In genomic region chr6:29735336-29735688, GRCm38 (mm10) we compare ENCODE assay signal across 8 mouse cellular contexts. TPM values are rescaled to one million over a fixed set of nuclear protein-coding genes. Genes with fewer than 3 reads are reported as not detected.
DNase-seq lines count a peak whose midpoint lies in the region; ATAC-seq and TF ChIP-seq lines count a peak whose summit lies in the region.

Gene Smo, plus strand, starts transcription at chr6:29735503.

- H3K27me3 ChIP-seq in neural tube, embryonic 11.5 days (ENCODE audit: control insufficient read depth, insufficient read depth, low read length) = no peaks in the 10 kb centered on the region
- no peaks in the 10 kb centered on the region for H3K27me3 ChIP-seq in embryonic facial prominence, embryonic 10.5 days (replicated peaks; ENCODE audit: low read depth, poor library complexity, severe bottlenecking)
- H3K27me3 ChIP-seq in heart, adult 2 months (ENCODE audit: control insufficient read depth, insufficient read depth, low read length) = no peaks in the 10 kb centered on the region
- no peaks in the 10 kb centered on the region for H3K27me3 ChIP-seq in liver, adult 2 months (ENCODE audit: control insufficient read depth, insufficient read depth, low read length)
- no peaks in the 10 kb centered on the region for H3K27me3 ChIP-seq in myocyte (ENCODE audit: control insufficient read depth, insufficient read depth, insufficient read length)

- H3K4me1 ChIP-seq in neural tube, embryonic 11.5 days (ENCODE audit: control insufficient read depth, insufficient read depth, low read length) = peaks cover 8% of the 10 kb centered on the region
- H3K4me1 ChIP-seq in embryonic facial prominence, embryonic 10.5 days = peaks cover 31% of the 10 kb centered on the region
- peaks cover 5% of the 10 kb centered on the region for H3K4me1 ChIP-seq in heart, adult 2 months (ENCODE audit: control insufficient read depth, insufficient read depth, low read length)
- H3K4me1 ChIP-seq in liver, adult 2 months (ENCODE audit: control insufficient read depth, insufficient read depth, low read length) = 0 out of 2 replicates have a peak, but pooled peaks cover 5% of the 10 kb centered on the region

- H3K79me2 ChIP-seq in heart, adult 2 months (replicated peaks; ENCODE audit: control insufficient read depth, insufficient read depth, low read length) = peaks cover 2% of the 10 kb centered on the region; the same call in 1 of the 2 replicates
- peaks cover 4% of the 10 kb centered on the region; the same call in 1 of the 2 replicates for H3K79me2 ChIP-seq in liver, adult 2 months (ENCODE audit: control insufficient read depth, insufficient read depth, low read length)
- H3K79me2 ChIP-seq in myocyte (ENCODE audit: control insufficient read depth, insufficient read depth) = peaks cover 33% of the 10 kb centered on the region

- TF ChIP-seq CTCF in heart, adult 2 months (IDR thresholded peaks at IDR 0.05) = no peak
- no peak for TF ChIP-seq CTCF in liver, adult 2 months (IDR thresholded peaks at IDR 0.05; ENCODE audit: low read depth, low read length)

- H3K4me3 ChIP-seq in neural tube, embryonic 11.5 days (ENCODE audit: low read depth, low read length) = peak within 1 kb of the TSS; percentile 93
- H3K4me3 ChIP-seq in embryonic facial prominence, embryonic 10.5 days = peak within 1 kb of the TSS; percentile 97
- H3K4me3 ChIP-seq in heart, adult 2 months = peak within 1 kb of the TSS; percentile 96
- peak within 1 kb of the TSS; percentile 52 for H3K4me3 ChIP-seq in liver, adult 2 months (ENCODE audit: insufficient read depth, low read depth, low read length)
- H3K4me3 ChIP-seq in myocyte = peak within 1 kb of the TSS; percentile 59

- H3K4me2 ChIP-seq in neural tube, embryonic 11.5 days (ENCODE audit: low read depth) = peak within 1 kb of the TSS; percentile 73
- H3K4me2 ChIP-seq in myocyte (ENCODE audit: low read depth) = peak within 1 kb of the TSS; percentile 94

- peak; percentile 94 for ATAC-seq in neural tube, embryonic 11.5 days (ENCODE audit: insufficient read depth, low FRiP score, low TSS enrichment)

- no peak for TF ChIP-seq EP300 in heart, adult 2 months (IDR thresholded peaks at IDR 0.05; ENCODE audit: insufficient read depth, low read depth, low read length)

- peak within 1 kb of the TSS; percentile 82 for H3ac ChIP-seq in myocyte (ENCODE audit: control insufficient read depth, insufficient read length)

- H3K9ac ChIP-seq in neural tube, embryonic 11.5 days (ENCODE audit: low read length) = peak within 1 kb of the TSS; percentile 95
- peak within 1 kb of the TSS; percentile 97 for H3K9ac ChIP-seq in heart, adult 2 months (ENCODE audit: low read depth, low read length)
- H3K9ac ChIP-seq in liver, adult 2 months (ENCODE audit: low read depth, low read length) = peak within 1 kb of the TSS; percentile 85

- intact Hi-C loops in heart, adult 2 months (cut with DNase I) = no loop called here

- WGBS in neural tube, embryonic 11.5 days = under 1% methylated on average over 24 of the region's 30 CpGs
- under 1% methylated on average over 30 of the region's 30 CpGs for WGBS in embryonic facial prominence, embryonic 10.5 days
- WGBS in heart, adult 2 months = under 1% methylated on average over 29 of the region's 30 CpGs
- under 1% methylated on average over 28 of the region's 30 CpGs for WGBS in liver, adult 2 months

- H3K36me3 ChIP-seq in neural tube, embryonic 11.5 days (ENCODE audit: control insufficient read depth, insufficient read depth, low read length) = no peaks in the 10 kb centered on the region
- peaks cover 25% of the 10 kb centered on the region for H3K36me3 ChIP-seq in embryonic facial prominence, embryonic 10.5 days (replicated peaks)
- H3K36me3 ChIP-seq in heart, adult 2 months (ENCODE audit: control insufficient read depth, insufficient read depth, low read length) = no peaks in the 10 kb centered on the region
- no peaks in the 10 kb centered on the region for H3K36me3 ChIP-seq in liver, adult 2 months (ENCODE audit: control insufficient read depth, insufficient read depth, low read length)
- no peaks in the 10 kb centered on the region for H3K36me3 ChIP-seq in myocyte (ENCODE audit: control insufficient read depth, insufficient read depth)

- peak; percentile 64; the same call in 1 of the 2 replicates for TF ChIP-seq POLR2A in heart, adult 2 months (IDR thresholded peaks at IDR 0.05; ENCODE audit: insufficient read depth, low read depth, low read length)
- 0 out of 2 replicates have a peak, but pooled peaks have one; percentile 13 for TF ChIP-seq POLR2A in liver, adult 2 months (IDR thresholded peaks at IDR 0.05; ENCODE audit: extremely low read depth, insufficient read depth, low read length)
- peak; percentile 87 for TF ChIP-seq POLR2A in myocyte (IDR thresholded peaks at IDR 0.05; ENCODE audit: insufficient read length, low read depth)

- H3K9me3 ChIP-seq in neural tube, embryonic 11.5 days (ENCODE audit: control insufficient read depth, low read length) = no peaks in the 10 kb centered on the region
- no peaks in the 10 kb centered on the region for H3K9me3 ChIP-seq in embryonic facial prominence, embryonic 10.5 days

- H3K27ac ChIP-seq in neural tube, embryonic 11.5 days (ENCODE audit: low read depth, low read length) = peak within 1 kb of the TSS; percentile 88
- H3K27ac ChIP-seq in embryonic facial prominence, embryonic 10.5 days (replicated peaks) = peak within 1 kb of the TSS; percentile 100
- peak within 1 kb of the TSS; percentile 79 for H3K27ac ChIP-seq in heart, adult 2 months
- H3K27ac ChIP-seq in liver, adult 2 months (replicated peaks; ENCODE audit: insufficient read depth, low read depth, low read length) = no peak within 1 kb of the TSS

- DNase-seq in neural tube, embryonic 11.5 days (ENCODE audit: low spot score) = peak; percentile 92
- DNase-seq in neural tube, embryonic 10.5 days (ENCODE audit: extremely low spot score, low spot score) = no peak
- DNase-seq in embryonic facial prominence, embryonic 10.5 days (ENCODE audit: low spot score) = peak; percentile 96
- peak; percentile 83 to 84 for DNase-seq in heart, adult 2 months
- peak; percentile 75 for DNase-seq in kidney, adult 18-20 months
- DNase-seq in liver, adult 2 months (ENCODE audit: extremely low read depth, low read depth, low spot score) = no peak
- peak; percentile 78 to 84 for DNase-seq in thymus, postnatal 36 days

TF ChIP-seq in myocyte, 11 proteins besides CTCF, POLR2A, EP300 and RAD21:
- TF ChIP-seq E2F4 (IDR thresholded peaks at IDR 0.05; ENCODE audit: insufficient read depth) = no peak
- TF ChIP-seq POLR2AphosphoS2 (IDR thresholded peaks at IDR 0.05; ENCODE audit: insufficient read length, low read depth) = peak; percentile 81

RNA-seq across cellular contexts. Expression of gene Smo, which starts in this region (rescaled TPM):
- 46.9 and 49.6 TPM in 2 replicates for polyA plus RNA-seq in neural tube, embryonic 11.5 days (2014; fragmentation: Nextera tagmentation; extraction: Ambion mirVana)
- 56.8 and 60.9 TPM in 2 replicates for polyA plus RNA-seq in embryonic facial prominence, embryonic 10.5 days (2016; fragmentation: Nextera tagmentation; extraction: Ambion mirVana)
- 1 to 10 TPM; 8.3 to 8.5 TPM for total RNA-seq in heart, adult 2 months (2021)
- 12.7 and 16.4 TPM in 2 replicates for polyA plus RNA-seq in heart, adult 2 months (2012; rRNA removed)
- 4.1 and 5.0 TPM in 2 replicates for total RNA-seq in liver, adult 2 months (2014; rRNA removed)
- polyA plus RNA-seq in liver, adult 2 months (2012; rRNA removed) = 6.7 and 10.5 TPM in 2 replicates
- 30.2 TPM for polyA plus RNA-seq in myocyte (2012; fragmentation: generic; extraction: Trizol)

Comparison
In these comparisons a context has a peak if more than half of its experiments do, and no peak if none do; other contexts are left out.
1. DNase-seq: peak in neural tube, embryonic 11.5 days (single experiment), embryonic facial prominence, embryonic 10.5 days (single experiment), heart, adult 2 months (2 of 2), kidney, adult 18-20 months (single experiment) and thymus, postnatal 36 days (2 of 2); none in neural tube, embryonic 10.5 days (single experiment) and liver, adult 2 months (single experiment).
2. POLR2A ChIP-seq: peak in every context shown above with its lines; median percentile 87 in myocyte; 64 in heart, adult 2 months; 13 in liver, adult 2 months.
3. Peak in every context shown above with its lines, with median percentiles within 50 percentile points of each other: H3K4me3 ChIP-seq and H3K9ac ChIP-seq.